13 mouse cellular contexts compared by ENCODE assay signal in the genomic region with DNA sequence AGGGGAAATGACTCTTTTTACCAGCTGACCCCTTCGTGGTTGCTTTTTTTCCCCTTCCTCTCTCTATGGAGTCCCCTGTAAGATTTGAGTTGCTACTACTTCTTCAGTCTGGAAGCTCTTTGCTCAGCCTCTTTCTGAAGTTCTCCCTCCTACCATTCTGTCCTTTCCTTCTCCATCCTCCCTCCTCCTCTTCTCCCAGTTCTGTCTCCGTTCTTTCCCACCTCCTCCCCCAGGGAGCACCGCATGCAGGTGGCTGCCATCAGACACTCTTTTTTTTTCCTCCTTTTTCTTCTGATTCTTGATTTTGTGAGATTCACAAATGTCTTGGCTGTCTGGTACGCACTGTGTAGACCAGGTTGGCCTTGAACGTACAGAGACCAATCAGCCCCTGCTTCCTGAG.
"Had no signal": no experiment of that assay in that cellular context is flagged by ENCODE, and none has a peak within 500 bp of the region (broad histone marks: within the 10 kb centered on the region; RNA-seq: fewer than 3 reads in every experiment).

No protein-coding gene starts in this region.

- H3K27ac ChIP-seq: kidney, postnatal 0 days; limb, embryonic 13.5 days; liver, embryonic 15.5 days; midbrain, embryonic 10.5 days; neural tube, embryonic 15.5 days; stomach, embryonic 15.5 days had no signal

- H3K27me3 ChIP-seq: limb, embryonic 13.5 days; neural tube, embryonic 15.5 days; stomach, embryonic 15.5 days had no signal

- H3K4me3 ChIP-seq: limb, embryonic 13.5 days; liver, embryonic 15.5 days; midbrain, embryonic 10.5 days; neural tube, embryonic 15.5 days; stomach, embryonic 15.5 days had no signal

- H3K9me3 ChIP-seq: limb, embryonic 13.5 days; liver, embryonic 15.5 days; midbrain, embryonic 10.5 days; neural tube, embryonic 15.5 days; stomach, embryonic 15.5 days had no signal

- H3K9ac ChIP-seq: limb, embryonic 13.5 days; liver, embryonic 15.5 days; neural tube, embryonic 15.5 days; stomach, embryonic 15.5 days had no signal

- DNase-seq: kidney, adult 11 months; kidney, adult 9 months; lung, adult 2 months; lung, postnatal 4 days; thymus, adult 2 months; thymus, postnatal 25 days had no signal

- H3K4me2 ChIP-seq: limb, embryonic 13.5 days; liver, embryonic 15.5 days; neural tube, embryonic 15.5 days; stomach, embryonic 15.5 days had no signal

- H3K36me3 ChIP-seq: limb, embryonic 13.5 days; liver, embryonic 15.5 days; midbrain, embryonic 10.5 days; neural tube, embryonic 15.5 days; stomach, embryonic 15.5 days had no signal

- H3K4me1 ChIP-seq: limb, embryonic 13.5 days had no signal

- ATAC-seq: lung, postnatal 0 days had no signal
